Mouse (Mus musculus): ENCODE measurements around the gene Oaz1. TPM values are rescaled to one million over a fixed set of nuclear protein-coding genes. Genes with fewer than 3 reads are reported as not detected.

Gene Oaz1
- total and polyA plus RNA-seq, 2 experiments from 2014 or later: 1,990 to 2,460 TPM

- ATAC-seq (ENCODE audit: insufficient read depth, low read depth) (no peak), DNase-seq (ENCODE audit: low spot score) (no peak)
- H3K36me3 ChIP-seq (replicated peaks; ENCODE audit: control insufficient read depth, insufficient read depth, low read length): peaks cover 14% of the 10 kb centered on the region
- TF ChIP-seq CTCF (IDR thresholded peaks at IDR 0.05; ENCODE audit: low read depth) (no peak), EP300 (IDR thresholded peaks at IDR 0.05; ENCODE audit: low read depth) (no peak)
- H3K9me3 ChIP-seq (replicated peaks; ENCODE audit: control insufficient read depth, low read length): no peaks in the 10 kb centered on the region
- H3K4me1 ChIP-seq (ENCODE audit: control insufficient read depth, insufficient read depth): peaks cover 13% of the 10 kb centered on the region; the same call in 1 of the 2 replicates
- no peak overlapping the region for H3K27ac ChIP-seq (ENCODE audit: low read depth)
- 82% methylated on average over 5 of the region's 5 CpGs for WGBS
- H3K9ac ChIP-seq (replicated peaks; ENCODE audit: low read depth, low read length): no peak overlapping the region
- H3K27me3 ChIP-seq (ENCODE audit: control insufficient read depth, insufficient read depth, low read length): no peaks in the 10 kb centered on the region
- H3K4me2 ChIP-seq (ENCODE audit: low read depth, low read length): no peak overlapping the region
- H3K4me3 ChIP-seq (ENCODE audit: low read depth, low read length): no peak overlapping the region
Observed at GRCm38 (mm10) chr10:80856908-80857307, 30.5 kb downstream of the Oaz1 start.

- ATAC-seq (ENCODE audit: insufficient read depth, low read depth) (no peak), DNase-seq (ENCODE audit: low spot score) (no peak)
- TF ChIP-seq CTCF (IDR thresholded peaks at IDR 0.05; ENCODE audit: low read depth) (no peak), EP300 (IDR thresholded peaks at IDR 0.05; ENCODE audit: low read depth) (no peak)
- Histone ChIP-seq H3K36me3 (replicated peaks; ENCODE audit: control insufficient read depth, insufficient read depth, low read length) (peaks cover 14% of the 10 kb centered on the region), H3K27me3 (ENCODE audit: control insufficient read depth, insufficient read depth, low read length) (no peaks in the 10 kb centered on the region), H3K9me3 (replicated peaks; ENCODE audit: control insufficient read depth, low read length) (no peaks in the 10 kb centered on the region), H3K9ac (replicated peaks; ENCODE audit: low read depth, low read length) (no peak overlapping the region), H3K27ac (ENCODE audit: low read depth) (no peak overlapping the region), H3K4me1 (ENCODE audit: control insufficient read depth, insufficient read depth) (peaks cover 13% of the 10 kb centered on the region; the same call in 1 of the 2 replicates), H3K4me2 (ENCODE audit: low read depth, low read length) (no peak overlapping the region), H3K4me3 (ENCODE audit: low read depth, low read length) (no peak overlapping the region)
- WGBS: 68% methylated on average over 8 of the region's 8 CpGs
Observed at GRCm38 (mm10) chr10:80857386-80857785, 30.9 kb downstream of the Oaz1 start.

GRCm38 (mm10) chr10:80857848-80858247 lies 31.4 kb downstream of the Oaz1 start:
- H3K4me2 ChIP-seq (ENCODE audit: low read depth, low read length): no peak overlapping the region
- no peak overlapping the region for H3K9ac ChIP-seq (replicated peaks; ENCODE audit: low read depth, low read length)
- H3K4me1 ChIP-seq (ENCODE audit: control insufficient read depth, insufficient read depth): peaks cover 13% of the 10 kb centered on the region; the same call in 1 of the 2 replicates
- peaks cover 16% of the 10 kb centered on the region; the same call in 1 of the 2 replicates for H3K36me3 ChIP-seq (replicated peaks; ENCODE audit: control insufficient read depth, insufficient read depth, low read length)
- DNase-seq (ENCODE audit: low spot score): no peak
- TF ChIP-seq EP300 (IDR thresholded peaks at IDR 0.05; ENCODE audit: low read depth) (no peak), CTCF (IDR thresholded peaks at IDR 0.05; ENCODE audit: low read depth) (no peak)
- H3K27ac ChIP-seq (ENCODE audit: low read depth): no peak overlapping the region
- H3K4me3 ChIP-seq (ENCODE audit: low read depth, low read length): no peak overlapping the region
- H3K27me3 ChIP-seq (ENCODE audit: control insufficient read depth, insufficient read depth, low read length): no peaks in the 10 kb centered on the region
- no peaks in the 10 kb centered on the region for H3K9me3 ChIP-seq (replicated peaks; ENCODE audit: control insufficient read depth, low read length)
- ATAC-seq (ENCODE audit: insufficient read depth, low read depth): no peak
- 63% methylated on average over 3 of the region's 3 CpGs for WGBS

- Histone ChIP-seq H3K27me3 (ENCODE audit: control insufficient read depth, insufficient read depth, low read length) (no peaks in the 10 kb centered on the region), H3K9me3 (replicated peaks; ENCODE audit: control insufficient read depth, low read length) (no peaks in the 10 kb centered on the region), H3K9ac (replicated peaks; ENCODE audit: low read depth, low read length) (no peak overlapping the region), H3K4me3 (ENCODE audit: low read depth, low read length) (no peak overlapping the region), H3K36me3 (replicated peaks; ENCODE audit: control insufficient read depth, insufficient read depth, low read length) (peaks cover 15% of the 10 kb centered on the region; the same call in 1 of the 2 replicates), H3K27ac (ENCODE audit: low read depth) (no peak overlapping the region), H3K4me1 (ENCODE audit: control insufficient read depth, insufficient read depth) (peaks cover 13% of the 10 kb centered on the region; the same call in 1 of the 2 replicates), H3K4me2 (ENCODE audit: low read depth, low read length) (no peak overlapping the region)
- TF ChIP-seq CTCF (IDR thresholded peaks at IDR 0.05; ENCODE audit: low read depth): no peak
- no peak for TF ChIP-seq EP300 (IDR thresholded peaks at IDR 0.05; ENCODE audit: low read depth)
- DNase-seq (ENCODE audit: low spot score): no peak
- no peak for ATAC-seq (ENCODE audit: insufficient read depth, low read depth)
- 72% methylated on average over 7 of the region's 7 CpGs for WGBS
Observed at GRCm38 (mm10) chr10:80858350-80858935, 32.0 kb downstream of the Oaz1 start.

- 92% methylated on average over 5 of the region's 5 CpGs for WGBS
- Histone ChIP-seq H3K27me3 (ENCODE audit: control insufficient read depth, insufficient read depth, low read length) (no peaks in the 10 kb centered on the region), H3K27ac (ENCODE audit: low read depth) (no peak overlapping the region), H3K36me3 (replicated peaks; ENCODE audit: control insufficient read depth, insufficient read depth, low read length) (peaks cover 44% of the 10 kb centered on the region), H3K4me1 (ENCODE audit: control insufficient read depth, insufficient read depth) (no peaks in the 10 kb centered on the region), H3K4me2 (ENCODE audit: low read depth, low read length) (no peak overlapping the region), H3K9ac (replicated peaks; ENCODE audit: low read depth, low read length) (no peak overlapping the region), H3K4me3 (ENCODE audit: low read depth, low read length) (no peak overlapping the region), H3K9me3 (replicated peaks; ENCODE audit: control insufficient read depth, low read length) (no peaks in the 10 kb centered on the region)
- ATAC-seq (ENCODE audit: insufficient read depth, low read depth) (no peak), DNase-seq (ENCODE audit: low spot score) (no peak)
- TF ChIP-seq CTCF (IDR thresholded peaks at IDR 0.05; ENCODE audit: low read depth): no peak
- no peak for TF ChIP-seq EP300 (IDR thresholded peaks at IDR 0.05; ENCODE audit: low read depth)
Observed at GRCm38 (mm10) chr10:80862305-80862704, 35.8 kb downstream of the Oaz1 start.

- 85% methylated on average over 16 of the region's 16 CpGs for WGBS
- TF ChIP-seq CTCF (IDR thresholded peaks at IDR 0.05; ENCODE audit: low read depth) (no peak), EP300 (IDR thresholded peaks at IDR 0.05; ENCODE audit: low read depth) (no peak)
- Histone ChIP-seq H3K4me1 (ENCODE audit: control insufficient read depth, insufficient read depth) (no peaks in the 10 kb centered on the region), H3K27me3 (ENCODE audit: control insufficient read depth, insufficient read depth, low read length) (no peaks in the 10 kb centered on the region), H3K9me3 (replicated peaks; ENCODE audit: control insufficient read depth, low read length) (no peaks in the 10 kb centered on the region), H3K4me2 (ENCODE audit: low read depth, low read length) (no peak overlapping the region), H3K9ac (replicated peaks; ENCODE audit: low read depth, low read length) (no peak overlapping the region), H3K36me3 (replicated peaks; ENCODE audit: control insufficient read depth, insufficient read depth, low read length) (peaks cover 58% of the 10 kb centered on the region), H3K27ac (ENCODE audit: low read depth) (no peak overlapping the region), H3K4me3 (ENCODE audit: low read depth, low read length) (no peak overlapping the region)
- ATAC-seq (ENCODE audit: insufficient read depth, low read depth) (no peak), DNase-seq (ENCODE audit: low spot score) (no peak)
Observed at GRCm38 (mm10) chr10:80864446-80864845, 38.0 kb downstream of the Oaz1 start.

Measured in heart, postnatal 0 days (tissue).